Mouse (Mus musculus) hindbrain, embryonic 11.5 days (tissue): ENCODE measurements around the gene Klhl25. TPM values are rescaled to one million over a fixed set of nuclear protein-coding genes. Genes with fewer than 3 reads are reported as not detected.

Experiments used
- ATAC-seq: fragments of 200-750 bp; cut with Nextera tagmentation; 2 replicates; pipeline ENCODE4 v1.8.0; 2017; ENCODE audit warnings: mild to moderate bottlenecking, moderate TSS enrichment, moderate library complexity; ENCODE audit not compliant: low FRiP score
- DNase-seq: peaks from one replicate; pipeline ENCODE4 v3.0.0-alpha.2; 2015; ENCODE audit warnings: low spot score
- H3K27ac ChIP-seq: fragments of 300-500 bp; sonication (generic); 2 replicates; pipeline ENCODE4 v1.5.1; 2014; ENCODE audit warnings: mild to moderate bottlenecking, low read depth, low read length
- H3K27me3 ChIP-seq: fragments of 300-500 bp; sonication (generic); 2 replicates; pipeline ENCODE4 v1.6.1; 2014; ENCODE audit warnings: mild to moderate bottlenecking, low read length, moderate library complexity, mixed read lengths; ENCODE audit not compliant: control insufficient read depth, insufficient read depth
- H3K36me3 ChIP-seq: fragments of 300-500 bp; sonication (generic); 2 replicates; pipeline ENCODE4 v1.6.1; 2014; ENCODE audit warnings: mild to moderate bottlenecking, low read length, moderate library complexity, mixed read lengths; ENCODE audit not compliant: control insufficient read depth, insufficient read depth
- H3K4me1 ChIP-seq: fragments of 300-500 bp; sonication (generic); replicated peaks from 2 replicates; pipeline ENCODE4 v1.6.1; 2014; ENCODE audit warnings: low read length, mixed read lengths; ENCODE audit not compliant: control insufficient read depth, insufficient read depth
- H3K4me2 ChIP-seq: fragments of 300-500 bp; sonication (generic); replicated peaks from 2 replicates; pipeline ENCODE4 v1.6.1; 2014; ENCODE audit warnings: mild to moderate bottlenecking, low read depth, low read length
- H3K4me3 ChIP-seq: fragments of 300-500 bp; sonication (generic); 2 replicates; pipeline ENCODE4 v1.5.1; 2014; ENCODE audit warnings: low read depth, low read length
- H3K9ac ChIP-seq: fragments of 300-500 bp; sonication (generic); 2 replicates; pipeline ENCODE4 v1.6.1; 2014; ENCODE audit warnings: low read depth, low read length
- H3K9me3 ChIP-seq: fragments of 300-500 bp; sonication (generic); 2 replicates; pipeline ENCODE4 v1.6.1; 2016; ENCODE audit warnings: low read length; ENCODE audit not compliant: control insufficient read depth
- WGBS: fragments of 180-500 bp; shearing (Covaris S2); extraction: QIAGEN DNeasy Blood & Tissue Kit; methylation state at CpG from one replicate; pipeline ENCODE4 v1.1.7; 2014; 5-methylcytosine and 5-hydroxymethylcytosine counted together
- polyA plus RNA-seq: library from polyadenylated mRNA; unstranded; fragments of >200 nt; fragmentation: Nextera tagmentation; extraction: Ambion mirVana; gene quantifications from 2 replicates; pipeline ENCODE4 v1.2.1, GENCODE M21; 2014

The Klhl25 gene
- polyA plus RNA-seq, result 17.0 and 20.1 TPM in 2 replicates

- DNase-seq, result peak; percentile 97
- WGBS, result under 1% methylated on average over 60 of the region's 60 CpGs
Observed at GRCm38 (mm10) chr7:75848115-75848775, at the start of gene Klhl25. Gene Klhl25, plus strand, starts transcription at chr7:75848310.

GRCm38 (mm10) chr7:75800530-75800929, 47.6 kb upstream of the Klhl25 start:
- no peaks in the 10 kb centered on the region for H3K27me3 ChIP-seq
- 70% methylated on average over 4 of the region's 4 CpGs for WGBS
- no peaks in the 10 kb centered on the region for H3K4me1 ChIP-seq
- no peak overlapping the region for H3K9ac ChIP-seq
- DNase-seq, result no peak
- no peaks in the 10 kb centered on the region for H3K36me3 ChIP-seq
- H3K4me2 ChIP-seq, result no peak overlapping the region
- no peak for ATAC-seq
- no peak overlapping the region for H3K4me3 ChIP-seq
- H3K9me3 ChIP-seq, result no peaks in the 10 kb centered on the region
- H3K27ac ChIP-seq, result no peak overlapping the region

More at GRCm38 (mm10) chr7:75848115-75848775, at the start of gene Klhl25:
- Histone ChIP-seq H3K27ac (peak within 1 kb of the TSS; percentile 49), H3K4me1 (peaks cover 7% of the 10 kb centered on the region), H3K27me3 (no peaks in the 10 kb centered on the region), H3K36me3 (no peaks in the 10 kb centered on the region), H3K4me2 (peak within 1 kb of the TSS; percentile 72), H3K9me3 (no peaks in the 10 kb centered on the region), H3K4me3 (peak within 1 kb of the TSS; percentile 61), H3K9ac (peak within 1 kb of the TSS; percentile 67)
- ATAC-seq, result peak; percentile 97

GRCm38 (mm10) chr7:75801022-75801421, 47.1 kb upstream of the Klhl25 start:
- WGBS, result 96% methylated on average over 3 of the region's 3 CpGs
- DNase-seq (no peak), ATAC-seq (no peak)
- H3K27ac ChIP-seq, result no peak overlapping the region
- H3K9me3 ChIP-seq, result no peaks in the 10 kb centered on the region
- no peaks in the 10 kb centered on the region for H3K36me3 ChIP-seq
- no peaks in the 10 kb centered on the region for H3K27me3 ChIP-seq
- H3K9ac ChIP-seq, result no peak overlapping the region
- no peak overlapping the region for H3K4me3 ChIP-seq
- H3K4me2 ChIP-seq, result no peak overlapping the region
- no peaks in the 10 kb centered on the region for H3K4me1 ChIP-seq

- ATAC-seq, result no peak
- H3K27me3 ChIP-seq, result no peaks in the 10 kb centered on the region
Observed at GRCm38 (mm10) chr7:75801621-75802358, 46.3 kb upstream of the Klhl25 start.

GRCm38 (mm10) chr7:75802887-75803286, 45.2 kb upstream of the Klhl25 start:
- Histone ChIP-seq H3K36me3 (no peaks in the 10 kb centered on the region), H3K27me3 (no peaks in the 10 kb centered on the region), H3K9ac (no peak overlapping the region), H3K4me2 (no peak overlapping the region), H3K9me3 (no peaks in the 10 kb centered on the region), H3K27ac (no peak overlapping the region), H3K4me3 (no peak overlapping the region), H3K4me1 (no peaks in the 10 kb centered on the region)
- ATAC-seq (no peak), DNase-seq (no peak)
- 71% methylated on average over 3 of the region's 3 CpGs for WGBS

More at GRCm38 (mm10) chr7:75801621-75802358, 46.3 kb upstream of the Klhl25 start:
- Histone ChIP-seq H3K27ac (no peak overlapping the region), H3K4me1 (no peaks in the 10 kb centered on the region), H3K4me3 (no peak overlapping the region), H3K4me2 (no peak overlapping the region), H3K9me3 (no peaks in the 10 kb centered on the region), H3K9ac (no peak overlapping the region), H3K36me3 (no peaks in the 10 kb centered on the region)
- DNase-seq, result no peak
- 90% methylated on average over 5 of the region's 5 CpGs for WGBS

- H3K9ac ChIP-seq, result no peak overlapping the region
- no peak overlapping the region for H3K27ac ChIP-seq
- H3K27me3 ChIP-seq, result no peaks in the 10 kb centered on the region
- WGBS, result 82% methylated on average over 4 of the region's 4 CpGs
- ATAC-seq (no peak), DNase-seq (no peak)
- no peak overlapping the region for H3K4me3 ChIP-seq
- H3K4me2 ChIP-seq, result no peak overlapping the region
- H3K4me1 ChIP-seq, result no peaks in the 10 kb centered on the region
- no peaks in the 10 kb centered on the region for H3K36me3 ChIP-seq
- H3K9me3 ChIP-seq, result no peaks in the 10 kb centered on the region
Observed at GRCm38 (mm10) chr7:75806161-75806560, 41.9 kb upstream of the Klhl25 start.

- no peaks in the 10 kb centered on the region for H3K4me1 ChIP-seq
- no peak overlapping the region for H3K4me2 ChIP-seq
- H3K36me3 ChIP-seq, result no peaks in the 10 kb centered on the region
- WGBS, result 64% methylated on average over 4 of the region's 4 CpGs
- ATAC-seq, result no peak
- no peak overlapping the region for H3K9ac ChIP-seq
- H3K4me3 ChIP-seq, result no peak overlapping the region
- no peaks in the 10 kb centered on the region for H3K9me3 ChIP-seq
- H3K27me3 ChIP-seq, result no peaks in the 10 kb centered on the region
- H3K27ac ChIP-seq, result no peak overlapping the region
- no peak for DNase-seq
Observed at GRCm38 (mm10) chr7:75806711-75807110, 41.4 kb upstream of the Klhl25 start.

- Histone ChIP-seq H3K27ac (no peak overlapping the region), H3K4me1 (no peaks in the 10 kb centered on the region), H3K27me3 (no peaks in the 10 kb centered on the region), H3K9ac (no peak overlapping the region), H3K9me3 (no peaks in the 10 kb centered on the region), H3K4me2 (no peak overlapping the region), H3K4me3 (no peak overlapping the region), H3K36me3 (no peaks in the 10 kb centered on the region)
- DNase-seq, result peak; percentile 30
- ATAC-seq, result no peak
- 77% methylated on average over 17 of the region's 17 CpGs for WGBS
Observed at GRCm38 (mm10) chr7:75807460-75808304, 40.4 kb upstream of the Klhl25 start.
